Mouse (Mus musculus): ENCODE measurements around the gene Mup8.
"Not testable (repeated sequence)": the region's sequence is repeated elsewhere in the genome, so short reads cannot be mapped to it uniquely, and the experiment has no call there.

- not testable (repeated sequence) for TF ChIP-seq EP300, CTCF (IDR thresholded peaks at IDR 0.05)
Measured at GRCm38 (mm10) chr4:60262706-60263105, 40.3 kb upstream of the Mup8 start.

Data from lung, postnatal 0 days (tissue).